Mouse (Mus musculus) megakaryocyte, embryonic 14.5 days (primary cell): ENCODE measurements around the gene 1700029J07Rik.

Source experiments
- FLI1 ChIP-seq: IDR thresholded peaks from 2 replicates; pipeline ENCODE4 v1.6.1; 2012; ENCODE audit warnings: low read length, inconsistent platforms, mixed read lengths
- GATA1 ChIP-seq: IDR thresholded peaks from 3 replicates; pipeline ENCODE4 v1.6.1; 2012; ENCODE audit warnings: mixed read lengths, low read length, inconsistent platforms, borderline replicate concordance

GRCm38 (mm10) chr8:46022203-46022602, 47.2 kb upstream of the 1700029J07Rik start:
- TF ChIP-seq GATA1: no peak
- no peak for TF ChIP-seq FLI1
